Mouse (Mus musculus): ENCODE data around the gene Bcas1. TPM values are rescaled to one million over a fixed set of nuclear protein-coding genes. Genes with fewer than 3 reads are reported as not detected.

Gene Bcas1
- 33.0 and 34.7 TPM in 2 replicates for polyA plus RNA-seq (2015; fragmentation: Nextera tagmentation; extraction: Ambion mirVana)

- ATAC-seq (ENCODE audit: low FRiP score, low TSS enrichment) (peak; percentile 81), DNase-seq (ENCODE audit: low spot score) (peak; percentile 83)
- Histone ChIP-seq H3K9me3 (ENCODE audit: control insufficient read depth, low read length) (no peaks in the 10 kb centered on the region), H3K9ac (ENCODE audit: low read length) (no peak within 1 kb of the TSS), H3K36me3 (ENCODE audit: control insufficient read depth, insufficient read depth, low read length) (no peaks in the 10 kb centered on the region), H3K4me3 (ENCODE audit: low read depth, low read length) (no peak within 1 kb of the TSS), H3K27ac (replicated peaks) (peak within 1 kb of the TSS; percentile 53; the same call in 1 of the 2 replicates), H3K4me1 (replicated peaks; ENCODE audit: control insufficient read depth, insufficient read depth) (no peaks in the 10 kb centered on the region), H3K27me3 (ENCODE audit: control insufficient read depth, insufficient read depth, low read length) (no peaks in the 10 kb centered on the region), H3K4me2 (replicated peaks; ENCODE audit: low read depth) (0 out of 2 replicates have a peak within 1 kb of the TSS, but pooled peaks have one; percentile 20)
- WGBS, result 42% methylated on average over 8 of the region's 8 CpGs
- TF ChIP-seq EP300 (optimal IDR thresholded peaks at IDR 0.05) (no peak), CTCF (IDR thresholded peaks at IDR 0.05; ENCODE audit: low read depth) (no peak)
Observed at GRCm38 (mm10) chr2:170427704-170428103, at the start of gene Bcas1. Bcas1 (minus strand) TSS chr2:170427845.

GRCm38 (mm10) chr2:170476643-170477042, 49.0 kb upstream of the Bcas1 start:
- ATAC-seq (ENCODE audit: low FRiP score, low TSS enrichment) (no peak), DNase-seq (ENCODE audit: low spot score) (no peak)
- Histone ChIP-seq H3K36me3 (ENCODE audit: control insufficient read depth, insufficient read depth, low read length) (no peaks in the 10 kb centered on the region), H3K9me3 (ENCODE audit: control insufficient read depth, low read length) (no peaks in the 10 kb centered on the region), H3K4me3 (ENCODE audit: low read depth, low read length) (no peak overlapping the region), H3K4me2 (replicated peaks; ENCODE audit: low read depth) (no peak overlapping the region), H3K27me3 (ENCODE audit: control insufficient read depth, insufficient read depth, low read length) (no peaks in the 10 kb centered on the region), H3K4me1 (replicated peaks; ENCODE audit: control insufficient read depth, insufficient read depth) (no peaks in the 10 kb centered on the region), H3K27ac (replicated peaks) (no peak overlapping the region), H3K9ac (ENCODE audit: low read length) (no peak overlapping the region)
- TF ChIP-seq EP300 (optimal IDR thresholded peaks at IDR 0.05) (no peak), CTCF (IDR thresholded peaks at IDR 0.05; ENCODE audit: low read depth) (no peak)
- 62% methylated on average over 8 of the region's 8 CpGs for WGBS

GRCm38 (mm10) chr2:170476215-170476614, 48.6 kb upstream of the Bcas1 start:
- Histone ChIP-seq H3K27me3 (ENCODE audit: control insufficient read depth, insufficient read depth, low read length) (no peaks in the 10 kb centered on the region), H3K9me3 (ENCODE audit: control insufficient read depth, low read length) (no peaks in the 10 kb centered on the region), H3K36me3 (ENCODE audit: control insufficient read depth, insufficient read depth, low read length) (no peaks in the 10 kb centered on the region), H3K4me3 (ENCODE audit: low read depth, low read length) (no peak overlapping the region), H3K4me2 (replicated peaks; ENCODE audit: low read depth) (no peak overlapping the region), H3K27ac (replicated peaks) (no peak overlapping the region), H3K4me1 (replicated peaks; ENCODE audit: control insufficient read depth, insufficient read depth) (no peaks in the 10 kb centered on the region), H3K9ac (ENCODE audit: low read length) (no peak overlapping the region)
- 77% methylated on average over 11 of the region's 11 CpGs for WGBS
- TF ChIP-seq EP300 (optimal IDR thresholded peaks at IDR 0.05) (no peak), CTCF (IDR thresholded peaks at IDR 0.05; ENCODE audit: low read depth) (peak; percentile 57)
- DNase-seq (ENCODE audit: low spot score), result no peak
- ATAC-seq (ENCODE audit: low FRiP score, low TSS enrichment), result no peak

- Histone ChIP-seq H3K9ac (ENCODE audit: low read length) (no peak overlapping the region), H3K4me1 (replicated peaks; ENCODE audit: control insufficient read depth, insufficient read depth) (no peaks in the 10 kb centered on the region), H3K36me3 (ENCODE audit: control insufficient read depth, insufficient read depth, low read length) (no peaks in the 10 kb centered on the region), H3K4me3 (ENCODE audit: low read depth, low read length) (no peak overlapping the region), H3K27ac (replicated peaks) (no peak overlapping the region), H3K9me3 (ENCODE audit: control insufficient read depth, low read length) (no peaks in the 10 kb centered on the region), H3K4me2 (replicated peaks; ENCODE audit: low read depth) (no peak overlapping the region), H3K27me3 (ENCODE audit: control insufficient read depth, insufficient read depth, low read length) (no peaks in the 10 kb centered on the region)
- no peak for ATAC-seq (ENCODE audit: low FRiP score, low TSS enrichment)
- no peak for TF ChIP-seq EP300 (optimal IDR thresholded peaks at IDR 0.05)
- no peak for TF ChIP-seq CTCF (IDR thresholded peaks at IDR 0.05; ENCODE audit: low read depth)
- no peak for DNase-seq (ENCODE audit: low spot score)
- 77% methylated on average over 3 of the region's 3 CpGs for WGBS
Observed at GRCm38 (mm10) chr2:170475164-170475563, 47.5 kb upstream of the Bcas1 start.

- DNase-seq (ENCODE audit: low spot score) (no peak), ATAC-seq (ENCODE audit: low FRiP score, low TSS enrichment) (no peak)
- H3K4me3 ChIP-seq (ENCODE audit: low read depth, low read length), result no peak overlapping the region
- H3K9ac ChIP-seq (ENCODE audit: low read length), result no peak overlapping the region
- 96% methylated on average over 5 of the region's 5 CpGs for WGBS
- no peaks in the 10 kb centered on the region for H3K27me3 ChIP-seq (ENCODE audit: control insufficient read depth, insufficient read depth, low read length)
- no peak overlapping the region for H3K27ac ChIP-seq (replicated peaks)
- TF ChIP-seq EP300 (optimal IDR thresholded peaks at IDR 0.05) (no peak), CTCF (IDR thresholded peaks at IDR 0.05; ENCODE audit: low read depth) (no peak)
- no peak overlapping the region for H3K4me2 ChIP-seq (replicated peaks; ENCODE audit: low read depth)
- no peaks in the 10 kb centered on the region for H3K9me3 ChIP-seq (ENCODE audit: control insufficient read depth, low read length)
- no peaks in the 10 kb centered on the region for H3K4me1 ChIP-seq (replicated peaks; ENCODE audit: control insufficient read depth, insufficient read depth)
- no peaks in the 10 kb centered on the region for H3K36me3 ChIP-seq (ENCODE audit: control insufficient read depth, insufficient read depth, low read length)
Observed at GRCm38 (mm10) chr2:170474125-170474524, 46.5 kb upstream of the Bcas1 start.

- Histone ChIP-seq H3K4me3 (ENCODE audit: low read depth, low read length) (no peak overlapping the region), H3K27ac (replicated peaks) (no peak overlapping the region), H3K4me1 (replicated peaks; ENCODE audit: control insufficient read depth, insufficient read depth) (no peaks in the 10 kb centered on the region), H3K9me3 (ENCODE audit: control insufficient read depth, low read length) (no peaks in the 10 kb centered on the region), H3K4me2 (replicated peaks; ENCODE audit: low read depth) (no peak overlapping the region), H3K9ac (ENCODE audit: low read length) (no peak overlapping the region), H3K27me3 (ENCODE audit: control insufficient read depth, insufficient read depth, low read length) (no peaks in the 10 kb centered on the region), H3K36me3 (ENCODE audit: control insufficient read depth, insufficient read depth, low read length) (no peaks in the 10 kb centered on the region)
- DNase-seq (ENCODE audit: low spot score) (no peak), ATAC-seq (ENCODE audit: low FRiP score, low TSS enrichment) (no peak)
- 72% methylated on average over 5 of the region's 5 CpGs for whole genome bisulfite sequencing
- TF ChIP-seq EP300 (optimal IDR thresholded peaks at IDR 0.05) (no peak), CTCF (IDR thresholded peaks at IDR 0.05; ENCODE audit: low read depth) (no peak)
Observed at GRCm38 (mm10) chr2:170470591-170470990, 42.9 kb upstream of the Bcas1 start.
